Mouse (Mus musculus) liver, postnatal 0 days (tissue): ENCODE data around the gene Gnl1.

Experiments used
- CTCF ChIP-seq: sonication (generic); IDR thresholded peaks from 2 replicates; pipeline ENCODE4 v1.5.1; 2016; ENCODE audit warnings: antibody characterized with exemption, low read depth
- EP300 ChIP-seq: IDR thresholded peaks from 2 replicates; pipeline ENCODE4 v1.6.1; 2016; ENCODE audit warnings: antibody characterized with exemption, low read depth, mild to moderate bottlenecking

- no peak for TF ChIP-seq CTCF
- no peak; the same call in 1 of the 2 replicates for TF ChIP-seq EP300
Observed at GRCm38 (mm10) chr17:35997713-35998510, 18.3 kb downstream of the Gnl1 start.
